In genomic region chr4:57866990-57867389, GRCm38 (mm10) we compare ENCODE assay signal across 14 mouse cellular contexts. TPM values are rescaled to one million over a fixed set of nuclear protein-coding genes. Genes with fewer than 3 reads are reported as not detected.
DNase-seq lines count a peak whose midpoint lies in the region; ATAC-seq and TF ChIP-seq lines count a peak whose summit lies in the region.
"Had no signal": no experiment of that assay in that cellular context is flagged by ENCODE, and none has a peak within 500 bp of the region (broad histone marks: within the 10 kb centered on the region; RNA-seq: fewer than 3 reads in every experiment).

No protein-coding gene starts in this region.

- no peak overlapping the region for H3K4me2 ChIP-seq in heart, embryonic 11.5 days
- no peak overlapping the region for H3K4me2 ChIP-seq in lung, embryonic 16.5 days (ENCODE audit: low read depth, low read length)
- peak overlapping the region; percentile 11; the same call in 1 of the 2 replicates for H3K4me2 ChIP-seq in hindbrain, embryonic 16.5 days (ENCODE audit: low read length)
- H3K4me2 ChIP-seq: limb, embryonic 13.5 days; lung, embryonic 14.5 days; stomach, embryonic 15.5 days had no signal

- no peak for TF ChIP-seq POLR2A in ES-Bruce4 (IDR thresholded peaks at IDR 0.05; ENCODE audit: insufficient read depth, low read length)

- peak overlapping the region; percentile 15; the same call in 1 of the 2 replicates for H3K27ac ChIP-seq in heart, embryonic 11.5 days (ENCODE audit: low read depth, low read length)
- H3K27ac ChIP-seq in lung, embryonic 16.5 days (ENCODE audit: low read length): peak overlapping the region; percentile 24; the same call in 1 of the 2 replicates
- peak overlapping the region; percentile 21; the same call in 1 of the 2 replicates for H3K27ac ChIP-seq in ES-Bruce4 (ENCODE audit: insufficient read depth, low read length)
- H3K27ac ChIP-seq in hindbrain, embryonic 16.5 days (ENCODE audit: low read depth, low read length): peak overlapping the region; percentile 60; the same call in 1 of the 2 replicates
- H3K27ac ChIP-seq: limb, embryonic 13.5 days; stomach, embryonic 15.5 days had no signal

- peaks cover 4% of the 10 kb centered on the region; the same call in 1 of the 2 replicates for H3K36me3 ChIP-seq in heart, embryonic 11.5 days (ENCODE audit: control insufficient read depth, insufficient read depth, low read length)
- H3K36me3 ChIP-seq in lung, embryonic 16.5 days (ENCODE audit: control insufficient read depth, insufficient read depth, low read length): no peaks in the 10 kb centered on the region
- no peaks in the 10 kb centered on the region for H3K36me3 ChIP-seq in ES-Bruce4 (ENCODE audit: control insufficient read depth, insufficient read depth, low read length, poor library complexity, severe bottlenecking)
- H3K36me3 ChIP-seq in hindbrain, embryonic 16.5 days (ENCODE audit: control insufficient read depth, insufficient read depth, low read length): no peaks in the 10 kb centered on the region
- H3K36me3 ChIP-seq: limb, embryonic 13.5 days; stomach, embryonic 15.5 days had no signal

- H3K4me1 ChIP-seq in heart, embryonic 11.5 days (ENCODE audit: control insufficient read depth, insufficient read depth, low read length): peaks cover 17% of the 10 kb centered on the region
- peaks cover 20% of the 10 kb centered on the region for H3K4me1 ChIP-seq in lung, embryonic 16.5 days (replicated peaks; ENCODE audit: control insufficient read depth, insufficient read depth, low read length)
- H3K4me1 ChIP-seq in ES-Bruce4 (ENCODE audit: control insufficient read depth, insufficient read depth, low read length): peaks cover 8% of the 10 kb centered on the region
- 0 out of 2 replicates have a peak, but pooled peaks cover 5% of the 10 kb centered on the region for H3K4me1 ChIP-seq in hindbrain, embryonic 16.5 days (ENCODE audit: control insufficient read depth, insufficient read depth, low read depth, low read length)
- H3K4me1 ChIP-seq: stomach, embryonic 15.5 days had no signal

- H3K9me3 ChIP-seq in heart, embryonic 11.5 days (replicated peaks; ENCODE audit: control insufficient read depth, low read length): no peaks in the 10 kb centered on the region
- no peaks in the 10 kb centered on the region for H3K9me3 ChIP-seq in lung, embryonic 16.5 days (ENCODE audit: control insufficient read depth, low read length)
- H3K9me3 ChIP-seq in ES-Bruce4 (replicated peaks; ENCODE audit: control insufficient read depth, insufficient read depth, low read length, poor library complexity, severe bottlenecking): no peaks in the 10 kb centered on the region
- H3K9me3 ChIP-seq in hindbrain, embryonic 16.5 days (ENCODE audit: control insufficient read depth, low read length): no peaks in the 10 kb centered on the region
- H3K9me3 ChIP-seq: limb, embryonic 13.5 days; stomach, embryonic 15.5 days had no signal

- no peaks in the 10 kb centered on the region for H3K27me3 ChIP-seq in heart, embryonic 11.5 days (ENCODE audit: control insufficient read depth, insufficient read depth, low read length)
- H3K27me3 ChIP-seq in lung, embryonic 16.5 days (ENCODE audit: control insufficient read depth, insufficient read depth, low read depth, low read length): no peaks in the 10 kb centered on the region
- H3K27me3 ChIP-seq in ES-Bruce4 (ENCODE audit: control insufficient read depth, insufficient read depth, low read length, poor library complexity, severe bottlenecking): no peaks in the 10 kb centered on the region
- no peaks in the 10 kb centered on the region for H3K27me3 ChIP-seq in hindbrain, embryonic 16.5 days (replicated peaks; ENCODE audit: control insufficient read depth, insufficient read depth, low read length)
- H3K27me3 ChIP-seq: limb, embryonic 13.5 days; stomach, embryonic 15.5 days had no signal

- 70% methylated on average over 9 of the region's 9 CpGs for WGBS in heart, embryonic 11.5 days (ENCODE audit: insufficient replicate concordance)
- WGBS in lung, embryonic 16.5 days: 36% methylated on average over 9 of the region's 9 CpGs
- 52% methylated on average over 9 of the region's 9 CpGs for WGBS in hindbrain, embryonic 16.5 days

- TF ChIP-seq CTCF in ES-Bruce4 (IDR thresholded peaks at IDR 0.05; ENCODE audit: low read depth, low read length): no peak

- TF ChIP-seq EP300 in ES-Bruce4 (IDR thresholded peaks at IDR 0.05; ENCODE audit: insufficient read depth, low read depth, low read length): no peak

- no peak overlapping the region for H3K9ac ChIP-seq in heart, embryonic 11.5 days (ENCODE audit: low read depth, low read length)
- no peak overlapping the region for H3K9ac ChIP-seq in lung, embryonic 16.5 days (ENCODE audit: low read length)
- no peak overlapping the region for H3K9ac ChIP-seq in ES-Bruce4 (ENCODE audit: low read depth, poor library complexity, severe bottlenecking)
- no peak overlapping the region; the same call in 1 of the 2 replicates for H3K9ac ChIP-seq in hindbrain, embryonic 16.5 days (ENCODE audit: low read depth, low read length)
- H3K9ac ChIP-seq: limb, embryonic 13.5 days; lung, embryonic 14.5 days; stomach, embryonic 15.5 days had no signal

- DNase-seq in heart, adult 9 months (ENCODE audit: low spot score in 2 of 2): no peak
- DNase-seq in lung, postnatal 25 days (ENCODE audit: low spot score): no peak
- DNase-seq in ovary, postnatal 36 days (ENCODE audit: low spot score): no peak

- no peak for ATAC-seq in heart, embryonic 11.5 days (replicated peaks; ENCODE audit: insufficient number of reproducible peaks, low FRiP score, low TSS enrichment)
- ATAC-seq in lung, embryonic 16.5 days (ENCODE audit: low read depth): no peak
- ATAC-seq in hindbrain, embryonic 16.5 days: peak; percentile 60; the same call in 1 of the 2 replicates
- ATAC-seq in megakaryocyte progenitor cell, adult 5-6 weeks (replicated peaks; ENCODE audit: poor library complexity): no peak
- ATAC-seq: forebrain, embryonic 16.5 days; inflammation-experienced regulatory T-cells, adult 6 months had no signal

- no peak overlapping the region for H3K4me3 ChIP-seq in heart, embryonic 11.5 days (ENCODE audit: low read depth, low read length)
- no peak overlapping the region for H3K4me3 ChIP-seq in lung, embryonic 16.5 days (ENCODE audit: low read length)
- H3K4me3 ChIP-seq in ES-Bruce4 (ENCODE audit: low read depth, low read length): no peak overlapping the region
- no peak overlapping the region for H3K4me3 ChIP-seq in hindbrain, embryonic 16.5 days (ENCODE audit: low read length)
- H3K4me3 ChIP-seq: limb, embryonic 13.5 days; stomach, embryonic 15.5 days had no signal

RNA-seq across cellular contexts. Expression of gene D630039A03Rik, which starts 49.1 kb away (rescaled TPM):
- polyA plus RNA-seq in heart, embryonic 11.5 days (2014; fragmentation: Nextera tagmentation; extraction: Ambion mirVana): 0.07 and 0.10 TPM in 2 replicates
- polyA plus RNA-seq in lung, embryonic 16.5 days (2015; fragmentation: Nextera tagmentation; extraction: Ambion mirVana): 3.4 and 3.5 TPM in 2 replicates
- 2.0 and 2.5 TPM in 2 replicates for polyA plus RNA-seq in ES-Bruce4 (2011; ENCODE audit: insufficient read depth, insufficient read length, low read depth, missing spikeins)
- 0.10 and 0.30 TPM in 2 replicates for polyA plus RNA-seq in hindbrain, embryonic 16.5 days (2015; fragmentation: Nextera tagmentation; extraction: Ambion mirVana)
- total RNA-seq in megakaryocyte progenitor cell, adult 5-6 weeks (2015): not detected in 2 replicates
- 0.34 TPM in 1 of 2 replicates, not detected in the other for total RNA-seq in megakaryocyte progenitor cell, adult 5-6 weeks (2017)
- total RNA-seq: common myeloid progenitor, adult 5-6 weeks had no signal
- polyA plus RNA-seq: forebrain, embryonic 16.5 days had no signal
